Mouse (Mus musculus) mature B cell (primary cell): ENCODE results near the gene Muc13.

ENCODE experiments used
- in situ Hi-C: fragments of 300-500 bp; cut with MboI; formaldehyde crosslinking; loops from 2 replicates; pipeline ENCODE4 v1.14.3; 2019

The Muc13 gene

GRCm38 (mm10) chr16:33824603-33825002 is 30.8 kb downstream of the Muc13 start:
- in situ Hi-C loops = loop anchor here (10.0 kb wide), 1 partner anchor 130 kb away; no protein-coding TSS in a partner anchor

DNA sequence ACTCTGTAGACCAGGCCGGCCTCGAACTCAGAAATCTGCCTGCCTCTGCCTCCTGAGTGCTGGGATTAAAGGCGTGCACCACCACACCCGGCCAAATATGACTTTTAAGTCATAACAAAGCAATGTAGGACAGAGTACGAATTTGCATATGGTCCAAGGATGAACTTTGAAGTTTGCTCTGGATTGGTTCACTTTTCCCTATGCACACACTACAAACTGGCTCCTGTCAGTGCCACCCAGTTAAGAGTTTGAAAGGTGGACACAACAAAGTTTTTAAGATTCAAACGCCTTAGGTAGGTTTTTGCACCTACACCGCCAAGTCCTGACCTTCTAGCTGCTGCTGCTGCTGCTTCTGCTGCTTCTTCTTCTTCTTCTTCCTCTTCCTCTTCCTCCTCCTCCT is 34.7 kb downstream of the Muc13 start:
- in situ Hi-C loops = loop anchor here (10.0 kb wide), 1 partner anchor 126 kb away; no protein-coding TSS in a partner anchor

GRCm38 (mm10) chr16:33829301-33829831 is 35.5 kb downstream of the Muc13 start, which contains the start of gene Itgb5:
Gene Itgb5, plus strand, starts transcription at chr16:33829665.
- in situ Hi-C loops = loop anchor here (10.0 kb wide), 1 partner anchor 125 kb away; no protein-coding TSS in a partner anchor

- in situ Hi-C loops = loop anchor here (10.0 kb wide), 2 partner anchors 125 to 275 kb away; no protein-coding TSS in a partner anchor
Observed at GRCm38 (mm10) chr16:33829842-33830511, 36.1 kb downstream of the Muc13 start.

DNA sequence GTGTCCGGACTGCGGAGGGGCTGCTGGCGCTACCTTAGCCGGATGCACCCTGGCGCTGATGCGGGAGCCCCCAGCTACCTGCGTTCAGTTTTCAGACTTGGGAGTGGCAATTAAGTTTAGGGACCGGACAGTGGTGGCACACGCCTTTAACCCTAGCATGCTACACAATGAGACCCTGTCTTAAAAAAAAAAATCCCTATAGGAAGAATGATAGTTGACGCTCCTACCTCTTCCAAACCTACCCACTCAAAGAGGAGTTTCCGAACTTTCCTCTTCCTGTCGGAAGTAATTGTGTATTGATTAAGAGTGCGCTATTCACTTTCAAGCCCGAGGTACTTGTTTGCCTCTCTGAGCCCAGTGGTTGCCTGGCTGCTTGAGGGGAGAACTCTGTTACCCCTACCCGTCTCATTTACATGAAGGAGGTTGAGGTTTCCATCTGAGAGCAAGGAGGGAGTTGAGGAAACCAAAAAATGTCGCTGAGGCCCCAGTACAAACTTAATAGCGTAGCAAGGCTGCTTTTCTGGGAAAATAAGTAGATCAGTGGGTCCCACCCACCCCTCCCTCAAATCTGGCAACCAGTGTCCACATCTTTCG is 36.8 kb downstream of the Muc13 start:
- in situ Hi-C loops = loop anchor here (10.0 kb wide), 1 partner anchor 274 kb away; no protein-coding TSS in a partner anchor

- in situ Hi-C loops = loop anchor here (10.0 kb wide), 1 partner anchor 273 kb away; no protein-coding TSS in a partner anchor
Observed at GRCm38 (mm10) chr16:33832057-33832456, 38.2 kb downstream of the Muc13 start.

DNA sequence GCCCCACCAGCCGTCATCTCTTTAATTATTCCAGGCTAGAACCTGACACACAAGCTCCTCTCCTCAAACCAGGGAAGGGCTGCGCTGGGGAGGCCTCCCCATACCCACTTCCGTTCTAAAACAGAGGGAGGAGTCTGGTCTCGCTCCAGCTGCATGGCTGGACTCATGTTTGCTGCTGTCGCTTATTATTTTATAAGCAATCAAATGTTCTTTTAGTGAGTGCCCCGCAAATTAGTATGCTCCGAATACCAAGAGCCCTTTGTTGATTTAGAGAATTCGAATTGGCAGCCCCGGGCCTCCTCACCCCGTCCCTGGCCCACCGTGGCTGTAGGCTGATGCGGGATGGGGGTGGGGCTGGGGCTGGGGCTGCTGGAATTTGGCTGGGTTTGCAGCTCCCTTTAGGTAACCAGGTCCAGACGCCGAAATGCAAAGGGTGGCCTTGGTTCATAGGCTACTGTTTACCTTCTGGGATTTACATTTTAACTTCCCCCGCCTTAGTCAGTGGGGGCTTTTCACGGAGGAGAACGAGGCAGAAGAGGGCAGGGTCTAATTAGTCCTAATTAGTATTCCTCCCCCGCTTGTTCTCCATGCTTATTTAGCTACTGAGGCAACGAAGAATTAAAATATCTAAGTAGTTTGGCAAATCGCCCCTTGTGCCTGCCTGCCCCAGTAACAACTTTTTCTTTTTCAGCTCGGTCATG is 39.0 kb downstream of the Muc13 start:
- in situ Hi-C loops = loop anchor here (10.0 kb wide), 1 partner anchor 272 kb away; no protein-coding TSS in a partner anchor

GRCm38 (mm10) chr16:33833429-33833753 is 39.6 kb downstream of the Muc13 start:
- in situ Hi-C loops = loop anchor here (10.0 kb wide), 1 partner anchor 271 kb away; no protein-coding TSS in a partner anchor

- in situ Hi-C loops = loop anchor here (10.0 kb wide), 1 partner anchor 271 kb away; no protein-coding TSS in a partner anchor
Observed at GRCm38 (mm10) chr16:33833781-33834482, 40.1 kb downstream of the Muc13 start.

GRCm38 (mm10) chr16:33836676-33837075 is 42.8 kb downstream of the Muc13 start:
- in situ Hi-C loops = loop anchor here (10.0 kb wide), 1 partner anchor 268 kb away; no protein-coding TSS in a partner anchor

DNA sequence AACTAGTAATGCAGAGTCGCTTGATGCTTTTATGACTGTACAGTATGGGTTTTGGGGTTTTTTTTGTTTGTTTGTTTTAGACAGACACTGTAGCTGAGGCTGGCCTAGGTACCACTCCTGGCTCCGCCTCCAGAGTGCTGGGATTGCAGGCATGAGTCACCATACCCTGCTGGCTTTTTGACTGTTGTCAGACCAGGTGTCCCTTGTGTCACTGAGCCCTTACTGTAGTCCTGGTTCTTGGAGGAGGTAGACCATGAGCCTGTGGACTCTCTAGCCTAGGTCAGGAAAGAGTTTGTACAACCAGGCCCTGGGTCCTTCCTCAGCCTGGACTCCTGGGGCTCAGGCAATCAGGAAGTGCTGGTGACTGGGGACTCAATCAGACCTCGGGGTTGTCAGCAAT is 43.4 kb downstream of the Muc13 start:
- in situ Hi-C loops = loop anchor here (10.0 kb wide), 1 partner anchor 268 kb away; no protein-coding TSS in a partner anchor

DNA sequence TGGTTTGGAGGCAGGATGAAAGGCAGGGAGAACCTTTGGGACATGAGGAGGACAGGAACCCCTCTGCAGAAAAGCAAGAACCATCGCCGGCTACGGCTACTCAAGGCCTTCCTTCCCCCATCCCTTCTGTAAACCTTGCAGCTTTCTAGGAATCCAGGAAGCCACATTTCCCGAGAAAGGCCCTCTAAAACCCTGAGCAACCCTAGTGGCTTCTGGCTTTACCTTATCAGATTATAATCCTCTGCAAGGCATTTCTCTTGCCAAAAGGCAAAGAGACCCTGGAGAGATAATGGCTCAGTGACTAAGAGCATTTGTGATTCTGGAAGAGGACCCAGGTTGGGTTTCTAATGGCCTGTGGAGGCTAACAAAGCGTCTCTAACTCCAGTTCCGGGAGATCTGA is 46.8 kb downstream of the Muc13 start:
- in situ Hi-C loops = no loop called here

GRCm38 (mm10) chr16:33842081-33842880 is 48.4 kb downstream of the Muc13 start:
- in situ Hi-C loops = no loop called here

DNA sequence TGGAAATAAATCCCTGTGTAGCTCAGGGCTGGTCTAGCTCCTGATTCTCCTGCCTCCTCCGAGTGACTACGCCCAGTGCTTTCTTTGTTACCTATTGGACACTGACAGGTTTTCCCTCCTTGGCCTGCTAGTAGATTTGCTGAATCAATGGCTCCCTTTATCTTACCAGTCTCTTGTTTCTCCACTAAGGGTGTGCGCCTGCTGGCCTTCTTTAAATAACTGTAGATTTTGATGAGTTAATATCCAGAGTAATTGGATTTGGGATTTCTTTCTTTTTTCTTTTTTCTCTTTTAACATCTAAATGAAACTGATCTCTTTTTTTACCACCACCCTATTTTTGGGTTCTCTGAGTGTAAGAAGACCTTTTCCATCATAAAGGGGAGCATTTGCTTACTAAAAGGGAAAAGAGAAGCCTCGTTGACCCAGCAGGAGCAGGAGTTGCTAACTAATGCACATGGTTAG is 50.3 kb downstream of the Muc13 start:
- in situ Hi-C loops = no loop called here

DNA sequence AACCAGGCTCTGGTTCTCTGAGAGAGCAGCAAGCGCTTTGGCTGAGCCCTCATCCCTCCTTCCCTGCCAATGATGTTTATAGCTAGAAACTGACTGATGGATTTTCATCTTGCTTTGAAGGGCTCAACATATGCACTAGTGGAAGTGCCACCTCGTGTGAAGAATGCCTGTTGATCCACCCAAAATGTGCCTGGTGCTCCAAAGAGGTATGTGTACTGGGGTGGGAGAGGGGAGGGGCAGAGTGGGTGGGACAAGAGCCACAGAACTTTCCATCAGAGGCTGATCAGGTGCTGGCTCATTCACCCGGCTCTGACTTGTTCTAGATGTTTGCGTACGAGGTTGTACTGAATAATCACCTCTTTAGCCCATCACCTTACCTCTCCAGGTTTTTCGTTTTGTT is 51.0 kb downstream of the Muc13 start:
- in situ Hi-C loops = no loop called here

DNA sequence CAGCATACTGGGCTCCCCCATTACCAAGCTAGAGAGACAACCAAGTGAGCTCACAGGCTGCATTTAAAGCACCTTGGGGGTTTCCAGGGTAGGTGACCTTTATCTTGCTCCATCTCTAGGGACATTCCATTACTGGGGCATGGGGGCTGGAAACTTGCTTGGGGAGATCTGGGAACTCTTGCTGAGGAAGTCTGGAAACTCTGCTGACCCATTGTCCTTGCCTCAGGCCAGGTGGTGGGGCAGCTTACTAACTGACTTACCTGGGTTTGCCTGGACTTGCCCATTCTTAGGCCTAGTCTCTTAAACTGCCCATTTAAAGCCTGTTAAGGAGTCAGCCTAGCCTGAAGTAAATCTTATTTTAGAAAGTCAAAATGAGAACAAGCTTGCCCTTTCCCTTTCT is 59.4 kb downstream of the Muc13 start:
- in situ Hi-C loops = no loop called here

- in situ Hi-C loops = no loop called here
Observed at GRCm38 (mm10) chr16:33858766-33859165, 64.9 kb downstream of the Muc13 start.

- in situ Hi-C loops = no loop called here
Observed at GRCm38 (mm10) chr16:33859380-33859779, 65.5 kb downstream of the Muc13 start.

- in situ Hi-C loops = no loop called here
Observed at GRCm38 (mm10) chr16:33859988-33860700, 66.3 kb downstream of the Muc13 start.

DNA sequence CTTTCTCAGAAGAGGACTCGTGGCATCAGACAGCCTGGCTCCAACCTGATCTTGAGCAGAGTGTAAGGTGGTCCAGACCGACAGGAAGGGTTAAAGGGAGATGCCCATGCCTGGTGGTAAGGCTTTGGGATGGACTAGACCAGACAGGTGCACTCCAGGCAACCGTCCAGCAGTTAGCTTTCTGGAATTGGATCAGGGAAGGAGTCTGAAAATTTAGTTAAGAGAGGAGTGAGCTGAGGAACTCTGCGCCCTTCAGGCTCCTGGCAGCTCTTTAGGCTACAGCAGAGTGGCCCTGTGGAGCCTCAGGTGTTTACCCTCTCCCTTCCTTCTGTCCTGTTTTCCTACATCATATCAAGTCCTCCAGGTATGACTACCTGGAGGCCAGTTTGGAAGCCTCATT is 68.6 kb downstream of the Muc13 start:
- in situ Hi-C loops = no loop called here
